Mouse (Mus musculus) midbrain, postnatal 0 days (tissue): ENCODE measurements at regions not wholly inside any gene's neighbourhood (a gene's known extent, or its start where the extent isn't known, plus 50 kb on each side); places are given as distances from the start of the nearest gene placed in this dataset.

Experiments
- ATAC-seq: fragments of 200-750 bp; cut with Nextera tagmentation; 2 replicates; pipeline ENCODE4 v1.8.0; 2017; ENCODE audit warnings: moderate number of reproducible peaks, mild to moderate bottlenecking, moderate TSS enrichment, moderate library complexity; ENCODE audit not compliant: low FRiP score
- DNase-seq: peaks from one replicate; pipeline ENCODE4 v3.0.0-alpha.2; 2015; ENCODE audit warnings: low spot score
- H3K27ac ChIP-seq: fragments of 300-500 bp; sonication (generic); 2 replicates; pipeline ENCODE4 v1.5.1; 2014; ENCODE audit warnings: low read depth, mild to moderate bottlenecking, low read length, mixed read lengths
- H3K27me3 ChIP-seq: fragments of 300-500 bp; sonication (generic); 2 replicates; pipeline ENCODE4 v1.6.1; 2014; ENCODE audit warnings: low read length, control low read depth, mixed read lengths; ENCODE audit not compliant: insufficient read depth
- H3K36me3 ChIP-seq: fragments of 300-500 bp; sonication (generic); 2 replicates; pipeline ENCODE4 v1.6.1; 2014; ENCODE audit warnings: low read length, control low read depth, mixed read lengths; ENCODE audit not compliant: insufficient read depth
- H3K4me1 ChIP-seq: fragments of 300-500 bp; sonication (generic); 2 replicates; pipeline ENCODE4 v1.6.1; 2014; ENCODE audit warnings: mild to moderate bottlenecking, control low read depth, antibody characterized with exemption, low read length, mixed read lengths; ENCODE audit not compliant: insufficient read depth
- H3K4me2 ChIP-seq: fragments of 300-500 bp; sonication (generic); 2 replicates; pipeline ENCODE4 v1.6.1; 2014; ENCODE audit warnings: low read depth, mild to moderate bottlenecking, low read length, mixed read lengths; ENCODE audit not compliant: poor library complexity, severe bottlenecking
- H3K4me3 ChIP-seq: fragments of 300-500 bp; sonication (generic); 2 replicates; pipeline ENCODE4 v1.5.1; 2014; ENCODE audit warnings: low read depth, mild to moderate bottlenecking, low read length, moderate library complexity
- H3K9ac ChIP-seq: fragments of 300-500 bp; sonication (generic); replicated peaks from 2 replicates; pipeline ENCODE4 v1.6.1; 2014; ENCODE audit warnings: mild to moderate bottlenecking, low read length, moderate library complexity, mixed read lengths; ENCODE audit not compliant: poor library complexity, severe bottlenecking
- H3K9me3 ChIP-seq: fragments of 300-500 bp; sonication (generic); 2 replicates; pipeline ENCODE4 v1.6.1; 2016; ENCODE audit warnings: low read length, control low read depth
- CTCF ChIP-seq: IDR thresholded peaks from 2 replicates; pipeline ENCODE4 v1.5.1; 2016; ENCODE audit warnings: antibody characterized with exemption, mild to moderate bottlenecking
- WGBS: fragments of 180-500 bp; shearing (Covaris S2); extraction: QIAGEN DNeasy Blood & Tissue Kit; methylation state at CpG from one replicate; pipeline ENCODE4 v1.1.7; 2014; 5-methylcytosine and 5-hydroxymethylcytosine counted together

DNA sequence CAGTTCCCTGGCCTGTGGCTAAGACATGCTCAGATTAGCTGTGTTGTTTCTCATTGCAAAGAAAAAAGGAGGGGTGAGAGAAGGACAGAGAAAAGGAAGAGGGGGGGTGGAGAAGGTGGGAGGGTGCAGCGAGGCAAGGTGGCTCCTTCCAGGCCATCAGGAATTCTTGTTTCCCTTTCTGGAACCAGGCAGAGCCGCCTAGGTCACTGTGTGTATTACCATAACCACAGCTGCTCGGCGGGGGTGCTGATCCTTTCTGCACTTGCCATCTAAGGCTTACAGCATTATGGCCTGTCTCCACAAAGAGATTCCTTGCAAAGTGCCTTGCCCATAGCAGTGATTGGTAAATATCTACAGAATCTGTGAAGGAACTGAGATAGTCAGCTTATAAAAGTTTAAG, 493.1 kb upstream of the Cdh4 start:
- DNase-seq (no peak), ATAC-seq (no peak)
- Histone ChIP-seq H3K4me2 (no peak overlapping the region), H3K4me1 (0 out of 2 replicates have a peak, but pooled peaks cover 4% of the 10 kb centered on the region), H3K27me3 (no peaks in the 10 kb centered on the region), H3K36me3 (no peaks in the 10 kb centered on the region), H3K9me3 (no peaks in the 10 kb centered on the region), H3K27ac (no peak overlapping the region), H3K9ac (no peak overlapping the region), H3K4me3 (no peak overlapping the region)
- no peak for TF ChIP-seq CTCF
- 35% methylated on average over 4 of the region's 4 CpGs for WGBS

GRCm38 (mm10) chr2:178950304-178950703, 491.9 kb upstream of the Cdh4 start:
- DNase-seq (no peak), ATAC-seq (no peak)
- Histone ChIP-seq H3K9ac (no peak overlapping the region), H3K27ac (no peak overlapping the region), H3K36me3 (no peaks in the 10 kb centered on the region), H3K9me3 (no peaks in the 10 kb centered on the region), H3K4me2 (no peak overlapping the region), H3K4me3 (no peak overlapping the region), H3K27me3 (no peaks in the 10 kb centered on the region), H3K4me1 (0 out of 2 replicates have a peak, but pooled peaks cover 4% of the 10 kb centered on the region)
- TF ChIP-seq CTCF = no peak
- WGBS = 38% methylated on average over 1 of the region's 1 CpGs

DNA sequence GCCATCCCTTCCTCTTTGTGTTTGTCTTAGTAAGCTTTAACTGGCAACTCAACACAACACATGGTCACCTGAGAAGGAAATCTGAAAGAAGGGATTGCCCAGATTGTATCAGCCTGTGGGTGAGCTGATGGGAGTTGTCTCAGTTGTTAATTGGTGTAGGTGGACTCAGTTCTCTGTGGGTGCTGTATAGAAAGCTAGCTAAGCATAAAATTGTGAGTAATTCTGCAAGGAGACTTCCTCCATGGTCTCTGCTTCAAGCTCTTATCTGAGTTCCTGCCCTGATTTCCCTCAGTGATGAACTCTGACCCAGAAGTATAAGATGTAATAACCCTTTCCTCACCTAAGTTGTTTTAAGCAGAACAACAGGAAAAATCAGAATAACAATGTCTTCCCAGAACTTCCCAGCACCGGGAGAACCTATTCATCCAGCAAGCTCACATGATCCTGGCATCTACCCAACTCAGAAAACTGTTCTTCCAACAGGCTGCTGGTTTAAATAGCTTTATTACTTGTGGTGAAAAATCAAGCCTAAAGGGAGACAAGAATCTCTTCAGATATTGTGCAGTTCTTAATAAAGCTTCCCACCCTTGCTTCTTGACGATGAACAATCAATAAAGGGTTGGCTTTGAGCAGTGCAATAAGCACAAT, 487.7 kb upstream of the Cdh4 start:
- peak; percentile 44 for DNase-seq
- no peaks in the 10 kb centered on the region for H3K27me3 ChIP-seq
- no peak for TF ChIP-seq CTCF
- no peaks in the 10 kb centered on the region for H3K36me3 ChIP-seq
- no peak overlapping the region for H3K27ac ChIP-seq
- 66% methylated on average over 2 of the region's 2 CpGs for WGBS
- H3K4me2 ChIP-seq = no peak overlapping the region
- no peak overlapping the region for H3K4me3 ChIP-seq
- no peaks in the 10 kb centered on the region for H3K4me1 ChIP-seq
- H3K9me3 ChIP-seq = no peaks in the 10 kb centered on the region
- H3K9ac ChIP-seq = no peak overlapping the region
- no peak for ATAC-seq

GRCm38 (mm10) chr2:178958829-178959228, 483.4 kb upstream of the Cdh4 start:
- TF ChIP-seq CTCF = no peak
- Histone ChIP-seq H3K9ac (no peak overlapping the region), H3K4me1 (no peaks in the 10 kb centered on the region), H3K27me3 (no peaks in the 10 kb centered on the region), H3K4me2 (no peak overlapping the region), H3K36me3 (no peaks in the 10 kb centered on the region), H3K9me3 (no peaks in the 10 kb centered on the region), H3K27ac (no peak overlapping the region), H3K4me3 (no peak overlapping the region)
- DNase-seq (no peak), ATAC-seq (no peak)
- 67% methylated on average over 10 of the region's 10 CpGs for WGBS

- WGBS = 75% methylated on average over 6 of the region's 6 CpGs
- Histone ChIP-seq H3K27ac (no peak overlapping the region), H3K9me3 (no peaks in the 10 kb centered on the region), H3K4me2 (no peak overlapping the region), H3K4me3 (no peak overlapping the region), H3K4me1 (no peaks in the 10 kb centered on the region), H3K27me3 (no peaks in the 10 kb centered on the region), H3K9ac (no peak overlapping the region), H3K36me3 (no peaks in the 10 kb centered on the region)
- no peak for DNase-seq
- no peak for TF ChIP-seq CTCF
- ATAC-seq = no peak
These were observed 482.6 kb upstream of the Cdh4 start for GRCm38 (mm10) chr2:178959603-178960002.

- no peak overlapping the region for H3K9ac ChIP-seq
- ATAC-seq (no peak), DNase-seq (no peak)
- H3K4me3 ChIP-seq = no peak overlapping the region
- no peaks in the 10 kb centered on the region for H3K4me1 ChIP-seq
- no peak for TF ChIP-seq CTCF
- no peak overlapping the region for H3K27ac ChIP-seq
- H3K4me2 ChIP-seq = no peak overlapping the region
- H3K36me3 ChIP-seq = no peaks in the 10 kb centered on the region
- H3K27me3 ChIP-seq = no peaks in the 10 kb centered on the region
- H3K9me3 ChIP-seq = no peaks in the 10 kb centered on the region
- WGBS = 52% methylated on average over 11 of the region's 11 CpGs
These were observed 474.5 kb upstream of the Cdh4 start for GRCm38 (mm10) chr2:178967584-178968365.
